22 mouse cellular contexts compared by ENCODE assay signal in the genomic region with DNA sequence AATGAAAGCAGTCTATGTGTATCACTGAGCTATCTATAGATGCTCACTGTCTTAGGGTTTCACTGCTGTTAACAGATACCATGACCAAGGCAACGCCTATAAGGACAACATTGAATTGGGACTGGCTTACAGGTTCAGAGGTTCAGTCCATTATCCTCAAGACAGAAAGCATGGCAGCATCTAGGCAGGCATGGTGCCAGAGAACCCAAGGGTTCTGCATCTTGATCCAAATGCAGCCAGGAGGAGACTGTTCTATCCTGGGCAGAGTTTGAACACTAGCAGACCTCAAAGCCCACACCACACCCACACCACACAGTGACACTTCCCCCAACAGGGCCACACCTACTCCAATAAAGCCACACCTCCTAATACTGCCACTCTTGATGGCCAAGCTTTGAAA.
"Had no signal": no experiment of that assay in that cellular context is flagged by ENCODE, and none has a peak within 500 bp of the region (broad histone marks: within the 10 kb centered on the region; RNA-seq: fewer than 3 reads in every experiment).

No protein-coding gene starts in this region.

- ATAC-seq: hindbrain, embryonic 16.5 days; hindbrain, postnatal 0 days; inflammation-experienced regulatory T-cells, adult 6 months; intestine, embryonic 15.5 days; intestine, embryonic 16.5 days; intestine, postnatal 0 days had no signal

- DNase-seq: heart, postnatal 10 days; heart, postnatal 14 days; heart, postnatal 36 days; heart, postnatal 4 days; kidney, adult 11 months; kidney, adult 18-20 months; kidney, adult 2 months; kidney, adult 8-10 months; kidney, adult 9 months; kidney, postnatal 10 days; kidney, postnatal 14 days; kidney, postnatal 25 days; kidney, postnatal 36 days; kidney, postnatal 4 days; layer of hippocampus, adult 9-11 months; layer of hippocampus, postnatal 36 days had no signal
